Comparison of ENCODE assay signal across 1 mouse cellular context in genomic region chr9:119334324-119334723, GRCm38 (mm10).
TF ChIP-seq lines count a peak whose summit lies in the region.

No protein-coding gene starts in this region.

TF ChIP-seq in MEL, 35 proteins besides CTCF, POLR2A, EP300 and RAD21 (continued from another document):
- TF ChIP-seq JUND (IDR thresholded peaks at IDR 0.05; ENCODE audit: low read depth, low read length) (no peak), MYC (IDR thresholded peaks at IDR 0.05; ENCODE audit: low read depth, low read length) (no peak)
